Mouse (Mus musculus) heart, adult 2 months (tissue): ENCODE results near the gene Tgtp2. TPM values are rescaled to one million over a fixed set of nuclear protein-coding genes. Genes with fewer than 3 reads are reported as not detected.

Experiments used
- DNase-seq, 2 experiments: peaks; one replicate each; pipeline ENCODE4 v3.0.0; 2021
- H3K27ac ChIP-seq: fragments of 200-600 bp; 2 replicates; pipeline ENCODE4 v1.8.1; 2022
- H3K27me3 ChIP-seq: fragments of 200-500 bp; 2 replicates; pipeline ENCODE4 v1.6.1; 2012; ENCODE audit warnings: mild to moderate bottlenecking, low read length, inconsistent platforms, mixed read lengths; ENCODE audit not compliant: control insufficient read depth, insufficient read depth
- H3K36me3 ChIP-seq: fragments of 200-500 bp; 2 replicates; pipeline ENCODE4 v1.6.1; 2012; ENCODE audit warnings: low read length, inconsistent platforms; ENCODE audit not compliant: control insufficient read depth, insufficient read depth
- H3K4me1 ChIP-seq: fragments of 200-500 bp; 2 replicates; pipeline ENCODE4 v1.6.1; 2011; ENCODE audit warnings: low read length; ENCODE audit not compliant: control insufficient read depth, insufficient read depth
- H3K4me3 ChIP-seq: fragments of 200-600 bp; 2 replicates; pipeline ENCODE4 v1.8.1; 2022
- H3K79me2 ChIP-seq: fragments of 200-500 bp; replicated peaks from 2 replicates; pipeline ENCODE4 v1.6.1; 2012; ENCODE audit warnings: mild to moderate bottlenecking, inconsistent platforms, low read length, moderate library complexity, mixed read lengths; ENCODE audit not compliant: control insufficient read depth, insufficient read depth
- H3K9ac ChIP-seq: fragments of 200-500 bp; 2 replicates; pipeline ENCODE4 v1.6.1; 2012; ENCODE audit warnings: low read depth, mild to moderate bottlenecking, control low read depth, inconsistent platforms, low read length, mixed read lengths
- CTCF ChIP-seq: fragments of 200-600 bp; IDR thresholded peaks from 2 replicates; pipeline ENCODE4 v1.8.1; 2022; ENCODE audit warnings: antibody characterized with exemption, mild to moderate bottlenecking, moderate library complexity
- EP300 ChIP-seq: fragments of 200-500 bp; IDR thresholded peaks from 2 replicates; pipeline ENCODE4 v1.6.1; 2011; ENCODE audit warnings: low read depth, low read length, control low read depth; ENCODE audit not compliant: insufficient read depth
- POLR2A ChIP-seq: fragments of 200-500 bp; IDR thresholded peaks from 2 replicates; pipeline ENCODE4 v1.6.1; 2011; ENCODE audit warnings: mild to moderate bottlenecking, low read depth, low read length, control low read depth; ENCODE audit not compliant: insufficient read depth
- WGBS: fragments of 180-500 bp; shearing (Covaris S2); methylation state at CpG from one replicate; pipeline ENCODE4 v1.1.7; 2018; 5-methylcytosine and 5-hydroxymethylcytosine counted together
- intact Hi-C: fragments of 180-260 bp; cut with DNase I; formaldehyde crosslinking; loops from one replicate; pipeline ENCODE4 v1.15.1; 2025
- polyA plus RNA-seq: library from polyadenylated mRNA; depleted of rRNA; stranded (reverse); fragments of >200 nt; gene quantifications from 2 replicates; pipeline ENCODE4 v1.2.3, GENCODE M21; 2012
- total RNA-seq, 2 experiments: library from RNA; stranded (reverse); gene quantifications; 2 replicates each; pipeline ENCODE4 v1.2.3; 2021

The Tgtp2 gene
- total and polyA plus RNA-seq, 3 experiments = 1.2 to 7.2 (median 6.9) TPM

- DNase-seq = no peak
- WGBS = 71% methylated on average over 2 of the region's 2 CpGs
Measured at GRCm38 (mm10) chr11:49092786-49093185, 28.8 kb upstream of the Tgtp2 start.

GRCm38 (mm10) chr11:49092053-49092586 lies 28.1 kb upstream of the Tgtp2 start:
- Histone ChIP-seq H3K27ac (no peak overlapping the region), H3K79me2 (no peaks in the 10 kb centered on the region), H3K36me3 (no peaks in the 10 kb centered on the region; the same call in 1 of the 2 replicates), H3K4me3 (no peak overlapping the region), H3K9ac (no peak overlapping the region), H3K27me3 (no peaks in the 10 kb centered on the region), H3K4me1 (peaks cover 2% of the 10 kb centered on the region)
- WGBS = 100% methylated on average over 1 of the region's 1 CpGs
- intact Hi-C loops = no loop called here
- DNase-seq = no peak
- TF ChIP-seq EP300 (no peak), CTCF (no peak), POLR2A (no peak)

More at GRCm38 (mm10) chr11:49092786-49093185, 28.8 kb upstream of the Tgtp2 start:
- Histone ChIP-seq H3K4me3 (no peak overlapping the region), H3K36me3 (no peaks in the 10 kb centered on the region; the same call in 1 of the 2 replicates), H3K27ac (no peak overlapping the region), H3K4me1 (peaks cover 1% of the 10 kb centered on the region), H3K79me2 (no peaks in the 10 kb centered on the region), H3K9ac (no peak overlapping the region), H3K27me3 (no peaks in the 10 kb centered on the region)
- intact Hi-C loops = no loop called here
- TF ChIP-seq EP300 = no peak
- TF ChIP-seq POLR2A = no peak
- TF ChIP-seq CTCF = no peak

- WGBS = 54% methylated on average over 4 of the region's 4 CpGs
- intact Hi-C loops = no loop called here
- Histone ChIP-seq H3K9ac (no peak overlapping the region), H3K4me3 (no peak overlapping the region), H3K4me1 (peaks cover 6% of the 10 kb centered on the region), H3K36me3 (no peaks in the 10 kb centered on the region; the same call in 1 of the 2 replicates), H3K27me3 (no peaks in the 10 kb centered on the region), H3K79me2 (no peaks in the 10 kb centered on the region), H3K27ac (no peak overlapping the region)
- TF ChIP-seq EP300 (no peak), POLR2A (no peak), CTCF (no peak)
- no peak for DNase-seq
Measured at GRCm38 (mm10) chr11:49091171-49091570, 27.2 kb upstream of the Tgtp2 start.

GRCm38 (mm10) chr11:49090551-49090950 lies 26.5 kb upstream of the Tgtp2 start:
- H3K36me3 ChIP-seq = no peaks in the 10 kb centered on the region; the same call in 1 of the 2 replicates
- no peak overlapping the region for H3K27ac ChIP-seq
- no peaks in the 10 kb centered on the region for H3K79me2 ChIP-seq
- H3K9ac ChIP-seq = no peak overlapping the region
- peaks cover 6% of the 10 kb centered on the region for H3K4me1 ChIP-seq
- DNase-seq = no peak
- intact Hi-C loops = no loop called here
- no peaks in the 10 kb centered on the region for H3K27me3 ChIP-seq
- TF ChIP-seq CTCF (no peak), POLR2A (no peak), EP300 (no peak)
- WGBS = 78% methylated on average over 5 of the region's 5 CpGs
- no peak overlapping the region for H3K4me3 ChIP-seq

GRCm38 (mm10) chr11:49089735-49090507 lies 25.9 kb upstream of the Tgtp2 start:
- Histone ChIP-seq H3K27me3 (no peaks in the 10 kb centered on the region), H3K9ac (no peak overlapping the region), H3K27ac (no peak overlapping the region), H3K4me1 (peaks cover 8% of the 10 kb centered on the region), H3K4me3 (no peak overlapping the region), H3K79me2 (no peaks in the 10 kb centered on the region), H3K36me3 (no peaks in the 10 kb centered on the region; the same call in 1 of the 2 replicates)
- DNase-seq = no peak
- intact Hi-C loops = loop anchor here (5.0 kb wide), 1 partner anchor 218 kb away; the partner anchor contains the start of gene Irgm1
- TF ChIP-seq EP300 = no peak
- no peak for TF ChIP-seq POLR2A
- TF ChIP-seq CTCF = no peak
- WGBS = 78% methylated on average over 3 of the region's 3 CpGs

- 93% methylated on average over 5 of the region's 5 CpGs for WGBS
- Histone ChIP-seq H3K36me3 (no peaks in the 10 kb centered on the region; the same call in 1 of the 2 replicates), H3K4me3 (no peak overlapping the region), H3K79me2 (no peaks in the 10 kb centered on the region), H3K27ac (no peak overlapping the region), H3K27me3 (no peaks in the 10 kb centered on the region), H3K9ac (no peak overlapping the region), H3K4me1 (peaks cover 11% of the 10 kb centered on the region)
- no peak for DNase-seq
- TF ChIP-seq CTCF = no peak
- intact Hi-C loops = loop anchor here (5.0 kb wide), 1 partner anchor 217 kb away; the partner anchor contains the start of gene Irgm1
Measured at GRCm38 (mm10) chr11:49088990-49089652, 25.1 kb upstream of the Tgtp2 start.
